Mouse (Mus musculus) hindbrain, embryonic 11.5 days (tissue): ENCODE results near the gene Aldh3b2. TPM values are rescaled to one million over a fixed set of nuclear protein-coding genes. Genes with fewer than 3 reads are reported as not detected.

Experiments used
- ATAC-seq: fragments of 200-750 bp; cut with Nextera tagmentation; 2 replicates; pipeline ENCODE4 v1.8.0; 2017; ENCODE audit warnings: mild to moderate bottlenecking, moderate TSS enrichment, moderate library complexity; ENCODE audit not compliant: low FRiP score
- DNase-seq: peaks from one replicate; pipeline ENCODE4 v3.0.0-alpha.2; 2015; ENCODE audit warnings: low spot score
- H3K27ac ChIP-seq: fragments of 300-500 bp; sonication (generic); 2 replicates; pipeline ENCODE4 v1.5.1; 2014; ENCODE audit warnings: mild to moderate bottlenecking, low read depth, low read length
- H3K27me3 ChIP-seq: fragments of 300-500 bp; sonication (generic); 2 replicates; pipeline ENCODE4 v1.6.1; 2014; ENCODE audit warnings: mild to moderate bottlenecking, low read length, moderate library complexity, mixed read lengths; ENCODE audit not compliant: control insufficient read depth, insufficient read depth
- H3K36me3 ChIP-seq: fragments of 300-500 bp; sonication (generic); 2 replicates; pipeline ENCODE4 v1.6.1; 2014; ENCODE audit warnings: mild to moderate bottlenecking, low read length, moderate library complexity, mixed read lengths; ENCODE audit not compliant: control insufficient read depth, insufficient read depth
- H3K4me1 ChIP-seq: fragments of 300-500 bp; sonication (generic); replicated peaks from 2 replicates; pipeline ENCODE4 v1.6.1; 2014; ENCODE audit warnings: low read length, mixed read lengths; ENCODE audit not compliant: control insufficient read depth, insufficient read depth
- H3K4me2 ChIP-seq: fragments of 300-500 bp; sonication (generic); replicated peaks from 2 replicates; pipeline ENCODE4 v1.6.1; 2014; ENCODE audit warnings: mild to moderate bottlenecking, low read depth, low read length
- H3K4me3 ChIP-seq: fragments of 300-500 bp; sonication (generic); 2 replicates; pipeline ENCODE4 v1.5.1; 2014; ENCODE audit warnings: low read depth, low read length
- H3K9ac ChIP-seq: fragments of 300-500 bp; sonication (generic); 2 replicates; pipeline ENCODE4 v1.6.1; 2014; ENCODE audit warnings: low read depth, low read length
- H3K9me3 ChIP-seq: fragments of 300-500 bp; sonication (generic); 2 replicates; pipeline ENCODE4 v1.6.1; 2016; ENCODE audit warnings: low read length; ENCODE audit not compliant: control insufficient read depth
- WGBS: fragments of 180-500 bp; shearing (Covaris S2); extraction: QIAGEN DNeasy Blood & Tissue Kit; methylation state at CpG from one replicate; pipeline ENCODE4 v1.1.7; 2014; 5-methylcytosine and 5-hydroxymethylcytosine counted together
- polyA plus RNA-seq: library from polyadenylated mRNA; unstranded; fragments of >200 nt; fragmentation: Nextera tagmentation; extraction: Ambion mirVana; gene quantifications from 2 replicates; pipeline ENCODE4 v1.2.1, GENCODE M21; 2014

The Aldh3b2 gene
- 1.5 and 2.3 TPM in 2 replicates for polyA plus RNA-seq

- DNase-seq (no peak), ATAC-seq (no peak)
- no peaks in the 10 kb centered on the region for H3K4me1 ChIP-seq
- H3K27ac ChIP-seq: no peak within 1 kb of the TSS
- no peak within 1 kb of the TSS for H3K4me3 ChIP-seq
- WGBS: 47% methylated on average over 9 of the region's 9 CpGs
- no peak within 1 kb of the TSS for H3K9ac ChIP-seq
- H3K9me3 ChIP-seq: no peaks in the 10 kb centered on the region
- H3K4me2 ChIP-seq: no peak within 1 kb of the TSS
- no peaks in the 10 kb centered on the region for H3K36me3 ChIP-seq
- H3K27me3 ChIP-seq: no peaks in the 10 kb centered on the region
Observed at GRCm38 (mm10) chr19:3972229-3972628, at the start of gene Aldh3b2. Aldh3b2 (plus strand) TSS chr19:3972328.

DNA sequence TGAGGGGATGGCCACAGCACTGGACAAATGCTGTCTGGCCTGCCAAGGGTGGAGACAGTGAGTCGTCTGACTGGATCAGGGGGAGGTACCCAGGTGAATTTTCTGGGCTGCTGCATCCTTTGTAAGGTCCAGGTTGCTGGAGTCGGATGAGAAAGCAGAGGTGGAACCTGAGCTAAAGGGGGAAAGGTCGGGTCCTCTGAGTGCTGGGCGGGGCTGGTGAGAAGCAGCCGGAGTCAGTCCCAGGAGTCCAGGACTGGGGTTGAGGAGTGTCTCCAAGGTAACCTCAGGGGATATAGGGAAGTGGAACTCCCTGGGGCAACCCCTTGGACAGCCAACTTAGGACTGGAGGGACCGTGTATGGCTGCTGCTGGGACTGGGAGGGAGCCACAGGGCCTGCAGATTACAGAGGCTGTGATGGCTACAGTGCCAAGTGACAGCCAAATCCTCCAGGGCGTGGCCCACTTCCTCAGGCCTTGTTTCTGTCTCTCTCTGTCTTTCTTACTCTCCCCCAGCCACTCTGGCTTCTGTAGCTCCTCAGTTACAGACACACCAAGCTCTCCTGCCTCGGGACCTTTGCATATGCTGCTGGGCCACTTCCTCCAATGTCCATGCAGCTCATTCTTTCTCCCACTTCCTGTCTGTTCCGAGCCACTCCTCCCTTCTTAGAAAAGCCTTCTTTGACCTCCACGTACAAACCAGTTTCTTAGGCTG lies 49.3 kb upstream of the Aldh3b2 start:
- H3K4me2 ChIP-seq: no peak overlapping the region
- no peak for DNase-seq

GRCm38 (mm10) chr19:3923586-3923985 lies 48.5 kb upstream of the Aldh3b2 start:
- Histone ChIP-seq H3K9me3 (no peaks in the 10 kb centered on the region), H3K27ac (no peak overlapping the region), H3K4me1 (0 out of 2 replicates have a peak, but pooled peaks cover 3% of the 10 kb centered on the region), H3K36me3 (no peaks in the 10 kb centered on the region), H3K9ac (no peak overlapping the region), H3K4me2 (no peak overlapping the region), H3K27me3 (no peaks in the 10 kb centered on the region), H3K4me3 (no peak overlapping the region)
- WGBS: 57% methylated on average over 13 of the region's 13 CpGs
- ATAC-seq (no peak), DNase-seq (no peak)

More for the DNA sequence above, 49.3 kb upstream of the Aldh3b2 start:
- Histone ChIP-seq H3K4me3 (no peak overlapping the region), H3K9me3 (no peaks in the 10 kb centered on the region), H3K27ac (no peak overlapping the region), H3K36me3 (no peaks in the 10 kb centered on the region), H3K9ac (no peak overlapping the region), H3K27me3 (no peaks in the 10 kb centered on the region), H3K4me1 (0 out of 2 replicates have a peak, but pooled peaks cover 3% of the 10 kb centered on the region)
- ATAC-seq: no peak
- WGBS: 60% methylated on average over 10 of the region's 10 CpGs

- Histone ChIP-seq H3K4me2 (no peak overlapping the region), H3K4me1 (0 out of 2 replicates have a peak, but pooled peaks cover 3% of the 10 kb centered on the region), H3K27me3 (no peaks in the 10 kb centered on the region), H3K9me3 (no peaks in the 10 kb centered on the region), H3K27ac (no peak overlapping the region), H3K4me3 (no peak overlapping the region), H3K9ac (no peak overlapping the region), H3K36me3 (no peaks in the 10 kb centered on the region)
- no peak for DNase-seq
- WGBS: 86% methylated on average over 8 of the region's 8 CpGs
- ATAC-seq: no peak
Observed at GRCm38 (mm10) chr19:3924190-3924589, 47.9 kb upstream of the Aldh3b2 start.

DNA sequence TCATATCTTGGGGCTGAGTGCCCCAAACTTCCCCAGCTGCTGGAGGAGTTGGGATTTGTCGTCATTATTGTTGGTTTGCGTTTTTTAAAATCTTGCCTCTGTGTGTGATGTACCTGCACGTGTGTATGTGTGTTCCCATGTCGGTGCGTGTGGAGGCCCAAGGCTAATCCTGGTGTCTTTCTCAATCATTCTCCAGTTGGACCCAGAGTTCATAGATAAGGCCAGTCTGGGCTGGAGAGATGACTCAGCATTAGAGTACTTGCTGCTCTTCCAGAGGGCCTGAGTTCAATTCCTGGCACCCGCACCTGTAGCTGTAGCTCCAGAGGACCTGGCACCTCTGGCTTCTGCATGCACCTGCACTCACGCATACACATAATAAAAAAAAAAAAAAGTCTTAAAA lies 47.3 kb upstream of the Aldh3b2 start:
- ATAC-seq: no peak
- WGBS: 93% methylated on average over 7 of the region's 7 CpGs
- no peak overlapping the region for H3K4me2 ChIP-seq
- H3K9me3 ChIP-seq: no peaks in the 10 kb centered on the region
- H3K4me3 ChIP-seq: no peak overlapping the region
- no peak overlapping the region for H3K9ac ChIP-seq
- no peak overlapping the region for H3K27ac ChIP-seq
- no peaks in the 10 kb centered on the region for H3K27me3 ChIP-seq
- H3K4me1 ChIP-seq: 0 out of 2 replicates have a peak, but pooled peaks cover 3% of the 10 kb centered on the region
- no peak for DNase-seq
- H3K36me3 ChIP-seq: no peaks in the 10 kb centered on the region

DNA sequence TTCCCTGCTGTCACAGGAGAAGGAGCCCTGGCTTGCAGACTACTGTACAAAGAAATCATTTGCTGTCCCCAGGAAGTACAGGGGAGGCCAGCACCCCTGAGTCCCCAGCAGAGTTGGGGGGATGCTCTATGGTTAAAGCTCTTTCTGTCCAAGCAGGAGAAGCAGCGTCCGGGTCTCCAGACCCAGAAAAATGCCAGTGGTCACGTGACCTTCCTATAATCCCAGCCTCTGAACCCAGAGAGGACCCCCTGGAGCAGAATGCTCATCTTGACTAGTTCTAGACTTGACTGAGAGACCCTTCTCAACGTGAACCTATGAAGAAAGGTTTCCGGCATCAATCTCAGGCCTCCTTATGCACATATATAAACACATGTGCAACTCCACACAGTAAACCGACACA lies 46.3 kb upstream of the Aldh3b2 start:
- DNase-seq (no peak), ATAC-seq (no peak)
- H3K4me3 ChIP-seq: no peak overlapping the region
- H3K4me1 ChIP-seq: 0 out of 2 replicates have a peak, but pooled peaks cover 3% of the 10 kb centered on the region
- no peak overlapping the region for H3K4me2 ChIP-seq
- H3K27ac ChIP-seq: no peak overlapping the region
- whole genome bisulfite sequencing: 86% methylated on average over 6 of the region's 6 CpGs
- H3K9me3 ChIP-seq: no peaks in the 10 kb centered on the region
- H3K27me3 ChIP-seq: no peaks in the 10 kb centered on the region
- H3K36me3 ChIP-seq: no peaks in the 10 kb centered on the region
- no peak overlapping the region for H3K9ac ChIP-seq

- Histone ChIP-seq H3K4me2 (no peak overlapping the region), H3K4me1 (0 out of 2 replicates have a peak, but pooled peaks cover 3% of the 10 kb centered on the region), H3K4me3 (no peak overlapping the region), H3K27ac (no peak overlapping the region), H3K9ac (no peak overlapping the region), H3K27me3 (no peaks in the 10 kb centered on the region), H3K9me3 (no peaks in the 10 kb centered on the region), H3K36me3 (no peaks in the 10 kb centered on the region)
- ATAC-seq: no peak
- DNase-seq: no peak
- WGBS: 78% methylated on average over 3 of the region's 3 CpGs
Observed at GRCm38 (mm10) chr19:3926279-3926678, 45.8 kb upstream of the Aldh3b2 start.

- WGBS: 69% methylated on average over 6 of the region's 6 CpGs
- DNase-seq: no peak
Observed at GRCm38 (mm10) chr19:3926685-3927084, 45.4 kb upstream of the Aldh3b2 start.

DNA sequence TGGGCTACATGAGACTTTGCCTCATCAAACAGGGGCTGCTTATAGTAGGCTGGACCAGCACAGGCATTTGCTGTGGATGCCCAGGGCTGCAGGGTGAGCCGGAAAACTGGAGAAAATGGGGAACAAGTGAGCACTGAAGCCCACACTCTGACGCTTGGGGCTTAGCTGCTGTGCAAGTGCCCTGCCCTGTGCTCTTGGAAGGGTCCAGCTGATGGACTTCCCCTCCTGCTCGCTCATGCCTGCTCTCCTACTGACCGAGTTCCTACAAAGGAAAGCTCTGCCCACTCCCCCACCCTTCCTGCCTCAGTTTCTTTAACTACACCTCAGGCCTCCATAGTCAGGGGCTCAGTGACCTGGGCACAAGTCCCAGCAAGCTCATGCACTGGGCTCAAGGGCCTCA lies 44.1 kb upstream of the Aldh3b2 start:
- WGBS: 87% methylated on average over 4 of the region's 4 CpGs

More at GRCm38 (mm10) chr19:3926685-3927084, 45.4 kb upstream of the Aldh3b2 start:
- H3K4me1 ChIP-seq: 0 out of 2 replicates have a peak, but pooled peaks cover 3% of the 10 kb centered on the region
- H3K4me2 ChIP-seq: no peak overlapping the region
- no peaks in the 10 kb centered on the region for H3K27me3 ChIP-seq
- H3K9ac ChIP-seq: no peak overlapping the region
- H3K4me3 ChIP-seq: no peak overlapping the region
- ATAC-seq: no peak
- H3K9me3 ChIP-seq: no peaks in the 10 kb centered on the region
- no peak overlapping the region for H3K27ac ChIP-seq
- H3K36me3 ChIP-seq: no peaks in the 10 kb centered on the region

More for the DNA sequence above, 44.1 kb upstream of the Aldh3b2 start:
- Histone ChIP-seq H3K4me2 (no peak overlapping the region), H3K9ac (no peak overlapping the region), H3K4me3 (no peak overlapping the region), H3K4me1 (0 out of 2 replicates have a peak, but pooled peaks cover 3% of the 10 kb centered on the region), H3K27me3 (no peaks in the 10 kb centered on the region), H3K27ac (no peak overlapping the region), H3K9me3 (no peaks in the 10 kb centered on the region), H3K36me3 (no peaks in the 10 kb centered on the region)
- DNase-seq: no peak
- no peak for ATAC-seq
